Mouse (Mus musculus) CD4-positive naive resting alpha-beta T cell, adult 57 days (primary cell): ENCODE results near the gene Atp5s. TPM values are rescaled to one million over a fixed set of nuclear protein-coding genes. Genes with fewer than 3 reads are reported as not detected.

ENCODE experiments used
- total RNA-seq: library from RNA; stranded (reverse); gene quantifications from one replicate; pipeline ENCODE4 v1.2.4, GENCODE M21; 2023

Gene Atp5s
- 9.6 TPM for total RNA-seq

GRCm38 (mm10) chr12:69724711-69725460 is at the start of gene Atp5s, which contains the start of gene L2hgdh:
Gene Atp5s, plus strand, starts transcription at chr12:69724950.
Gene L2hgdh, minus strand, starts transcription at chr12:69724873.

GRCm38 (mm10) chr12:69681566-69682061 is 43.1 kb upstream of the Atp5s start, which contains the start of gene Sos2:
Gene Sos2, minus strand, starts transcription at chr12:69681852.

DNA sequence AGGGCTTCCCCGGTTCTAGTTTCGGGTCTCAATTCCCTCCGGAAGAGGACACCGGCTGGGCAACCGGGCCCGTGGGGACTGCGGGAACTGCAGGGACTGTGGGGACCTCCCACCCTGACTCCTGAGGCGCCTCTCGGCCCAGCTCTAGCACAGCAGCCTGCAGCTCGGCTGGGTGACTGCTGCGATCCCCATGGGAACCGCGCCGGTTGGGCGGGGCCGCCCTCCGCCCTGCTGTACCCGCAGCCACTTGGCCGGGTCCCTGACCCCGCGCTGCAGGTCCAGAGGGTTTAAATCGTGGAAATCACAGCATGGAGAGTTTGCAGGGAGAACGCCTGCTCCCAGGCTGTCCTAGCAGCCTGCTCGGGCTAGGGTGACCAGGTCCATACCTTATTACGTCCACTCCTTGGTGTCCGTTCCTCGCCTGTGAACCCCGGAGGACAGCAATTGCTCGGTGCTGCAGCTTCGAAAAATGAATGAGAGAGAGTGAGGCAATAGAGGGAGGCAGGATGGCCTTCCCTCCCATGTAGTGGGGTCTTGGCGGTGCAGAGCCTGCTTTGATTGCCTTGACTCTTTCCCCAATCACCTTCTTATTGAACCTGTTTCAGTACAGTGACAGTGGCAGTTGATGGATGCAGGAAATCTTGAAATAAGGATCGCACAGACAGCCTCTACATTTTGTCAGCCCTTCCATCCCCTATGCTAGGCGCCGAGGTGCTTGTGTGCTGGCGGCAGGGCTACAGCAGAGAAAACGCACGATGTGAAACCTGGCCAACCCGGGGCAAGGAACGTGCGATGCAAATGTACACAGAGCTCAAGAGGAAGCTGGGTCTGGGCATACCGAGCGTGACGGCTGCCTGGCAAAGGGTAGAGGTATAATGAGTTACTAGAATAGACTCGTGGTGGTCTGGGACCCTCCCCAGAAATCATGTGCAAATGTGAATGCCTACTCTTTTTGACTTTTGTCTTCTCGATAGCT is 66.1 kb downstream of the Atp5s start, which contains the start of gene Cdkl1:
Cdkl1 (minus strand) TSS at position 738 of the 976 bp plus-strand sequence.

Other genes with a start within 250 kb of the Atp5s start
- 15.2 TPM for gene Vcpkmt, start 141.9 kb upstream of the Atp5s start, total RNA-seq
- 37.6 TPM for gene Sos2, start 43.1 kb upstream of the Atp5s start, total RNA-seq
- 7.1 TPM for gene L2hgdh, start 77 bp upstream of the Atp5s start, total RNA-seq
- gene Cdkl1, start 66.3 kb downstream of the Atp5s start, total RNA-seq: 0.35 TPM
- 0.92 TPM for gene Atl1, start 167.7 kb downstream of the Atp5s start, total RNA-seq
- 17.3 TPM for gene Map4k5, start 168.2 kb downstream of the Atp5s start, total RNA-seq